Mouse (Mus musculus) forebrain, embryonic 12.5 days (tissue): ENCODE results near the gene Krtap9-5. TPM values are rescaled to one million over a fixed set of nuclear protein-coding genes. Genes with fewer than 3 reads are reported as not detected.

ENCODE experiments used
- ATAC-seq: fragments of 200-750 bp; cut with Nextera tagmentation; 2 replicates; pipeline ENCODE4 v1.8.0; 2017; ENCODE audit warnings: moderate TSS enrichment; ENCODE audit not compliant: low FRiP score
- H3K27ac ChIP-seq: fragments of 300-500 bp; sonication (generic); 2 replicates; pipeline ENCODE4 v1.5.1; 2016; ENCODE audit warnings: mild to moderate bottlenecking
- H3K27me3 ChIP-seq: fragments of 300-500 bp; sonication (generic); 2 replicates; pipeline ENCODE4 v1.6.1; 2016; ENCODE audit warnings: mild to moderate bottlenecking
- H3K36me3 ChIP-seq: fragments of 300-500 bp; sonication (generic); replicated peaks from 2 replicates; pipeline ENCODE4 v1.6.1; 2016; ENCODE audit warnings: mild to moderate bottlenecking
- H3K4me1 ChIP-seq: fragments of 300-500 bp; sonication (generic); 2 replicates; pipeline ENCODE4 v1.6.1; 2016
- H3K4me2 ChIP-seq: fragments of 300-500 bp; sonication (generic); 2 replicates; pipeline ENCODE4 v1.6.1; 2016; ENCODE audit warnings: mild to moderate bottlenecking, moderate library complexity
- H3K4me3 ChIP-seq: fragments of 300-500 bp; sonication (generic); replicated peaks from 2 replicates; pipeline ENCODE4 v1.5.1; 2016; ENCODE audit warnings: mild to moderate bottlenecking
- H3K9ac ChIP-seq: fragments of 300-500 bp; sonication (generic); 2 replicates; pipeline ENCODE4 v1.6.1; 2016; ENCODE audit warnings: mild to moderate bottlenecking
- H3K9me3 ChIP-seq: fragments of 300-500 bp; sonication (generic); 2 replicates; pipeline ENCODE4 v1.6.1; 2016
- WGBS: fragments of 180-500 bp; shearing (Covaris S2); methylation state at CpG from one replicate; pipeline ENCODE4 v1.1.7; 2016; 5-methylcytosine and 5-hydroxymethylcytosine counted together
- polyA plus RNA-seq: library from polyadenylated mRNA; unstranded; fragments of >200 nt; fragmentation: Nextera tagmentation; extraction: Ambion mirVana; gene quantifications from 2 replicates; pipeline ENCODE4 v1.2.1, GENCODE M21; 2016

Krtap9-5 gene
- not detected in 2 replicates for polyA plus RNA-seq

- Histone ChIP-seq H3K4me2 (no peak within 1 kb of the TSS), H3K27me3 (no peaks in the 10 kb centered on the region; the same call in 1 of the 2 replicates), H3K36me3 (no peaks in the 10 kb centered on the region), H3K27ac (peak within 1 kb of the TSS; percentile 56), H3K4me3 (no peak within 1 kb of the TSS), H3K9ac (no peak within 1 kb of the TSS), H3K4me1 (peaks cover 4% of the 10 kb centered on the region; the same call in 1 of the 2 replicates), H3K9me3 (0 out of 2 replicates have a peak, but pooled peaks cover 6% of the 10 kb centered on the region)
- 94% methylated on average over 2 of the region's 2 CpGs for WGBS
- no peak for ATAC-seq
These were observed at the start of gene Krtap9-5 for GRCm38 (mm10) chr11:99948175-99948574. Gene Krtap9-5, plus strand, starts transcription at chr11:99948475.

- no peak for ATAC-seq
- H3K4me2 ChIP-seq, result no peak within 1 kb of the TSS
- no peak within 1 kb of the TSS for H3K9ac ChIP-seq
- H3K36me3 ChIP-seq, result no peaks in the 10 kb centered on the region
- WGBS, result 72% methylated on average over 2 of the region's 2 CpGs
- H3K4me3 ChIP-seq, result no peak within 1 kb of the TSS
- H3K9me3 ChIP-seq, result no peaks in the 10 kb centered on the region
- H3K27ac ChIP-seq, result no peak within 1 kb of the TSS
- H3K27me3 ChIP-seq, result no peaks in the 10 kb centered on the region
- no peaks in the 10 kb centered on the region for H3K4me1 ChIP-seq
These were observed 40.7 kb upstream of the Krtap9-5 start, which contains the start of gene Krtap31-1 for GRCm38 (mm10) chr11:99907620-99908019. Gene Krtap31-1, plus strand, starts transcription at chr11:99907920.

GRCm38 (mm10) chr11:99914451-99914850, 33.8 kb upstream of the Krtap9-5 start, which contains the start of gene Gm11565:
Gene Gm11565, plus strand, starts transcription at chr11:99914751.
- 89% methylated on average over 3 of the region's 3 CpGs for WGBS
- no peak within 1 kb of the TSS for H3K4me3 ChIP-seq
- H3K36me3 ChIP-seq, result no peaks in the 10 kb centered on the region
- no peak for ATAC-seq
- no peaks in the 10 kb centered on the region for H3K4me1 ChIP-seq
- no peak within 1 kb of the TSS for H3K27ac ChIP-seq
- no peaks in the 10 kb centered on the region for H3K9me3 ChIP-seq
- H3K9ac ChIP-seq, result no peak within 1 kb of the TSS
- no peaks in the 10 kb centered on the region for H3K27me3 ChIP-seq
- H3K4me2 ChIP-seq, result no peak within 1 kb of the TSS

GRCm38 (mm10) chr11:99935991-99936390, 12.3 kb upstream of the Krtap9-5 start, which contains the start of gene Krtap31-2:
Gene Krtap31-2, plus strand, starts transcription at chr11:99936291.
- no peaks in the 10 kb centered on the region for H3K9me3 ChIP-seq
- H3K36me3 ChIP-seq, result no peaks in the 10 kb centered on the region
- H3K4me3 ChIP-seq, result no peak within 1 kb of the TSS
- 86% methylated on average over 1 of the region's 1 CpGs for WGBS
- H3K4me1 ChIP-seq, result no peaks in the 10 kb centered on the region
- no peak within 1 kb of the TSS for H3K9ac ChIP-seq
- H3K4me2 ChIP-seq, result no peak within 1 kb of the TSS
- no peak within 1 kb of the TSS for H3K27ac ChIP-seq
- no peak for ATAC-seq
- no peaks in the 10 kb centered on the region for H3K27me3 ChIP-seq

- Histone ChIP-seq H3K27me3 (no peaks in the 10 kb centered on the region), H3K4me1 (no peaks in the 10 kb centered on the region), H3K9ac (no peak overlapping the region), H3K9me3 (no peaks in the 10 kb centered on the region), H3K4me3 (no peak overlapping the region), H3K27ac (no peak overlapping the region), H3K4me2 (no peak overlapping the region), H3K36me3 (no peaks in the 10 kb centered on the region)
- ATAC-seq, result no peak
- WGBS, result 91% methylated on average over 9 of the region's 9 CpGs
These were observed 10.5 kb upstream of the Krtap9-5 start for GRCm38 (mm10) chr11:99937751-99938264.

GRCm38 (mm10) chr11:99964213-99964612, 15.9 kb downstream of the Krtap9-5 start:
- 52% methylated on average over 6 of the region's 6 CpGs for WGBS
- H3K4me2 ChIP-seq, result no peak overlapping the region
- no peak overlapping the region for H3K9ac ChIP-seq
- H3K9me3 ChIP-seq, result no peaks in the 10 kb centered on the region
- ATAC-seq, result no peak
- no peak overlapping the region for H3K27ac ChIP-seq
- no peaks in the 10 kb centered on the region for H3K36me3 ChIP-seq
- H3K4me3 ChIP-seq, result no peak overlapping the region
- H3K27me3 ChIP-seq, result no peaks in the 10 kb centered on the region
- H3K4me1 ChIP-seq, result no peaks in the 10 kb centered on the region

- no peaks in the 10 kb centered on the region for H3K36me3 ChIP-seq
- H3K4me3 ChIP-seq, result no peak overlapping the region
- no peak overlapping the region for H3K27ac ChIP-seq
- no peaks in the 10 kb centered on the region for H3K4me1 ChIP-seq
- H3K4me2 ChIP-seq, result no peak overlapping the region
- H3K9me3 ChIP-seq, result no peaks in the 10 kb centered on the region
- no peak for ATAC-seq
- no peaks in the 10 kb centered on the region for H3K27me3 ChIP-seq
- H3K9ac ChIP-seq, result no peak overlapping the region
- WGBS, result 87% methylated on average over 2 of the region's 2 CpGs
These were observed 17.7 kb downstream of the Krtap9-5 start for GRCm38 (mm10) chr11:99965961-99966360.

GRCm38 (mm10) chr11:99978953-99979352, 30.7 kb downstream of the Krtap9-5 start, which contains the start of gene Krtap29-1:
Gene Krtap29-1, minus strand, starts transcription at chr11:99979053.
- Histone ChIP-seq H3K9me3 (no peaks in the 10 kb centered on the region), H3K36me3 (no peaks in the 10 kb centered on the region), H3K4me3 (no peak within 1 kb of the TSS), H3K27ac (no peak within 1 kb of the TSS), H3K27me3 (no peaks in the 10 kb centered on the region), H3K4me2 (no peak within 1 kb of the TSS), H3K4me1 (no peaks in the 10 kb centered on the region), H3K9ac (no peak within 1 kb of the TSS)
- no peak for ATAC-seq
- 81% methylated on average over 5 of the region's 5 CpGs for whole genome bisulfite sequencing

GRCm38 (mm10) chr11:99982731-99983130, 34.5 kb downstream of the Krtap9-5 start:
- H3K9ac ChIP-seq, result no peak overlapping the region
- no peaks in the 10 kb centered on the region for H3K9me3 ChIP-seq
- H3K4me1 ChIP-seq, result no peaks in the 10 kb centered on the region
- H3K4me2 ChIP-seq, result no peak overlapping the region
- 90% methylated on average over 9 of the region's 9 CpGs for WGBS
- H3K27ac ChIP-seq, result no peak overlapping the region
- no peaks in the 10 kb centered on the region for H3K27me3 ChIP-seq
- H3K36me3 ChIP-seq, result no peaks in the 10 kb centered on the region
- H3K4me3 ChIP-seq, result no peak overlapping the region
- ATAC-seq, result no peak

GRCm38 (mm10) chr11:99983442-99983841, 35.2 kb downstream of the Krtap9-5 start:
- Histone ChIP-seq H3K4me2 (no peak overlapping the region), H3K36me3 (no peaks in the 10 kb centered on the region), H3K27ac (no peak overlapping the region), H3K27me3 (no peaks in the 10 kb centered on the region), H3K9me3 (no peaks in the 10 kb centered on the region), H3K4me3 (no peak overlapping the region), H3K9ac (no peak overlapping the region), H3K4me1 (no peaks in the 10 kb centered on the region)
- WGBS, result 93% methylated on average over 1 of the region's 1 CpGs
- ATAC-seq, result no peak

- no peak overlapping the region for H3K27ac ChIP-seq
- no peak overlapping the region for H3K4me3 ChIP-seq
- no peak for ATAC-seq
- H3K9ac ChIP-seq, result no peak overlapping the region
- H3K27me3 ChIP-seq, result no peaks in the 10 kb centered on the region
- H3K36me3 ChIP-seq, result no peaks in the 10 kb centered on the region
- WGBS, result 87% methylated on average over 20 of the region's 20 CpGs
- no peak overlapping the region for H3K4me2 ChIP-seq
- no peaks in the 10 kb centered on the region for H3K4me1 ChIP-seq
- no peaks in the 10 kb centered on the region for H3K9me3 ChIP-seq
These were observed 37.2 kb downstream of the Krtap9-5 start for GRCm38 (mm10) chr11:99985291-99986092.

- no peaks in the 10 kb centered on the region for H3K9me3 ChIP-seq
- no peak within 1 kb of the TSS for H3K9ac ChIP-seq
- H3K36me3 ChIP-seq, result no peaks in the 10 kb centered on the region
- WGBS, result 88% methylated on average over 8 of the region's 8 CpGs
- no peak within 1 kb of the TSS for H3K4me3 ChIP-seq
- no peaks in the 10 kb centered on the region for H3K27me3 ChIP-seq
- no peak for ATAC-seq
- no peak within 1 kb of the TSS for H3K4me2 ChIP-seq
- H3K4me1 ChIP-seq, result no peaks in the 10 kb centered on the region
- no peak within 1 kb of the TSS for H3K27ac ChIP-seq
These were observed 37.9 kb downstream of the Krtap9-5 start, which contains the start of gene Krtap16-1 for GRCm38 (mm10) chr11:99986180-99986647. Gene Krtap16-1, minus strand, starts transcription at chr11:99986597.
